Mouse (Mus musculus) small intestine, adult 2 months (tissue): ENCODE results near the gene Rasgef1b. TPM values are rescaled to one million over a fixed set of nuclear protein-coding genes. Genes with fewer than 3 reads are reported as not detected.

Source experiments
- H3K27ac ChIP-seq: fragments of 200-500 bp; 2 replicates; pipeline ENCODE4 v1.5.1; 2012; ENCODE audit warnings: low read depth, low read length, control low read depth, inconsistent platforms; ENCODE audit not compliant: insufficient read depth
- H3K27me3 ChIP-seq: fragments of 200-500 bp; 2 replicates; pipeline ENCODE4 v1.6.1; 2012; ENCODE audit warnings: mild to moderate bottlenecking, moderate library complexity, low read length, inconsistent platforms; ENCODE audit not compliant: control insufficient read depth, insufficient read depth
- H3K36me3 ChIP-seq: fragments of 200-500 bp; 2 replicates; pipeline ENCODE4 v1.6.1; 2012; ENCODE audit warnings: mild to moderate bottlenecking, low read length, control low read depth, inconsistent platforms; ENCODE audit not compliant: control insufficient read depth, insufficient read depth
- H3K4me1 ChIP-seq: fragments of 200-500 bp; 2 replicates; pipeline ENCODE4 v1.6.1; 2012; ENCODE audit warnings: low read length, inconsistent platforms, mixed read lengths; ENCODE audit not compliant: control insufficient read depth, insufficient read depth, insufficient read length
- H3K4me3 ChIP-seq: fragments of 200-500 bp; 2 replicates; pipeline ENCODE4 v1.5.1; 2012; ENCODE audit warnings: low read depth, mild to moderate bottlenecking, control low read depth, inconsistent platforms, low read length, moderate library complexity
- CTCF ChIP-seq: fragments of 200-500 bp; IDR thresholded peaks from 2 replicates; pipeline ENCODE4 v1.5.1; 2012; ENCODE audit warnings: low read depth, mild to moderate bottlenecking, control low read depth, inconsistent platforms, low read length, moderate library complexity, mixed read lengths; ENCODE audit not compliant: insufficient replicate concordance, insufficient read length; ENCODE audit errors: extremely low read depth
- POLR2A ChIP-seq: fragments of 200-500 bp; IDR thresholded peaks from 2 replicates; pipeline ENCODE4 v1.6.1; 2012; ENCODE audit warnings: low read depth, mild to moderate bottlenecking, control low read depth, inconsistent platforms, low read length, moderate library complexity
- WGBS: fragments of 180-500 bp; shearing (Covaris S2); methylation state at CpG from one replicate; pipeline ENCODE4 v1.1.7; 2018; 5-methylcytosine and 5-hydroxymethylcytosine counted together
- polyA plus RNA-seq: library from polyadenylated mRNA; depleted of rRNA; stranded (reverse); fragments of >200 nt; gene quantifications from 2 replicates; pipeline ENCODE4 v1.2.3, GENCODE M21; 2012

Gene Rasgef1b
- polyA plus RNA-seq, 1 experiment: 16.2 TPM

DNA sequence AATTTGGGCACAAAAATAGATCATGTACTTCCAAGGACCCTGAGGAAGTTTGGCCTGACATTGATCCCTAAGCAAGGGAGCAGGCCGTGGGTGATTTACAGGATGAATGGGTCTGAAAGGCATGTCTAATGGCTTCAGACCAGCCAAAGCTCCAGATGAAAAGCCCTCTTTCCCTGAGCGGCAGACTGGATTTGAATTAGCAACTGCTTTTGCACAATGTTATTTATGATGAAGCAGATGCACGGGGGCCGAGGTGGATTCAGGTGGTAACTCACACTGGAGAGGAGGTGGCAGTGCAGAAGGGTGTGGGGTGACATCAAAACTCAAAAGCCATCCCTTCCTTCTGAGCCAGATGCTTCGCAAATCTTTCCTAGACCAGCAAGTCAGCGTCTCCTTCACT, 481.9 kb downstream of the Rasgef1b start:
- Histone ChIP-seq H3K27ac (no peak overlapping the region), H3K4me1 (peaks cover 3% of the 10 kb centered on the region; the same call in 1 of the 2 replicates), H3K27me3 (no peaks in the 10 kb centered on the region), H3K4me3 (no peak overlapping the region), H3K36me3 (peaks cover 1% of the 10 kb centered on the region)
- no peak for TF ChIP-seq POLR2A
- no peak for TF ChIP-seq CTCF
- 91% methylated on average over 6 of the region's 6 CpGs for WGBS

- TF ChIP-seq POLR2A (no peak), CTCF (no peak)
- Histone ChIP-seq H3K36me3 (peaks cover 20% of the 10 kb centered on the region), H3K27me3 (no peaks in the 10 kb centered on the region), H3K4me1 (no peaks in the 10 kb centered on the region), H3K4me3 (no peak overlapping the region), H3K27ac (no peak overlapping the region)
- 71% methylated on average over 11 of the region's 11 CpGs for WGBS
Observed at GRCm38 (mm10) chr5:99241988-99242740, 486.7 kb downstream of the Rasgef1b start.

DNA sequence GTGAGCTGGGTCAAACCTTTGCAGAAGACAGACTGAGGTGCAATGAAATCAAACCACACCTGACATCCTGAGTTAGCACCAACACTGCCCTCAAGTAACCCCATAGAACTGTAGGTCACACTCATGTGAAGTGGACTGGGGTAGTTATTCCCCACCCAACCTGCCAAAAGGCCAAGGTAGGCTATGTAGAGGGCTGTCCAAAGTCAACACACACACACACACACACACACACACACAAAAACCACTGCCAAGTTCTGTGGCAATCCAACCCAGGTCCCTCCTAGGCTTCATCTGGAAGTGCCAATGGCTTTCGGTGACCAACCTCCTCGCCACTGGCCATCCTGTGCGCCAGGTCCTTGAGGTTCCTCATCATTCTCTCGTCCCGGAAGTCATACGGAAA, 488.4 kb downstream of the Rasgef1b start:
- Histone ChIP-seq H3K27ac (no peak overlapping the region), H3K27me3 (no peaks in the 10 kb centered on the region), H3K36me3 (peaks cover 23% of the 10 kb centered on the region), H3K4me1 (no peaks in the 10 kb centered on the region), H3K4me3 (no peak overlapping the region)
- TF ChIP-seq POLR2A (no peak), CTCF (no peak)
- WGBS: 94% methylated on average over 6 of the region's 6 CpGs

- Histone ChIP-seq H3K27me3 (no peaks in the 10 kb centered on the region), H3K4me3 (no peak overlapping the region), H3K27ac (no peak overlapping the region), H3K36me3 (peaks cover 23% of the 10 kb centered on the region), H3K4me1 (no peaks in the 10 kb centered on the region)
- WGBS: 82% methylated on average over 9 of the region's 9 CpGs
- TF ChIP-seq POLR2A: no peak
- no peak for TF ChIP-seq CTCF
Observed at GRCm38 (mm10) chr5:99239677-99240076, 489.2 kb downstream of the Rasgef1b start.

GRCm38 (mm10) chr5:99238150-99238549, 490.7 kb downstream of the Rasgef1b start:
- no peaks in the 10 kb centered on the region for H3K4me1 ChIP-seq

DNA sequence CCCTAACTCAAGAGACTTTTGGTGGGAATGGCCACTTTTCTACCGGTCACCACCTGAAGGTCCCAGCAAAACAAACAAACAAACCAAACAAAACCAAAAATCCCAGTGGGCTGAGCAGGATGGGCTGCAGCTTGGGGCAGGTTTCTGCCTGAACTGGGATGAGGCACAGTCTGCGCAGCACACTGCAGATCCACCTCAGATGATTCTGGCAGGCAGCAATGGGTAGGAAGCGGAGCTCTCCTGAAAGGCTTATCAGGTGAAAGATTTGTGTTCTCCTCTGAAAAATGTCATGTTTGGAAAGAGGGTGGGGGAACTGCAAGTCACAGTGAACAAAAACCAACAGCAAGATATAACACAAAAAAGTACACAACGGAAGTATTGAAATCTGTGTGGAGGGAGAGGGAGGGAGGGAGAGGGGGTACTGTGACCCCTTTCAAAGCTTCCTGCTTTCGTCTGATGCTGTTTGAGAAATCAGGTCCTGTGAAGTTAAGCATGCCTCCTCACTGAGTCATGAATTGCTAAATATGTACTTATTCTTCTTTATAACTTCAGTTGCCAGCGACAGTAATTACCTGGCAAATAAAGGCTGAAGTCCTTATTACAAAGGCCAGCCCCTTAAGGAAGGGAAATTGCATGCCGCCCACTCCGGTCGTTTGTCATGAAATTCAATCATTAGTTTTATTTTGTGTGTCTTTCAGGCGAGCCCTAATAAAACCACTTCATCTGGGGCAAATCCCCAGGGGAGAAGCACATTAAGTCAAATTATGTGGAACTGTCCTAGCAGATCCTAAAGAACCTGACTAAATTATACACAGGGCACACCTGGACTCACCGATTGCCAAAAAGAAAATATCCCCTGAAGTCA, 491.7 kb downstream of the Rasgef1b start:
- WGBS: 57% methylated on average over 11 of the region's 11 CpGs
- TF ChIP-seq POLR2A (no peak), CTCF (no peak)
- H3K27me3 ChIP-seq: no peaks in the 10 kb centered on the region
- H3K4me1 ChIP-seq: no peaks in the 10 kb centered on the region
- H3K36me3 ChIP-seq: peaks cover 34% of the 10 kb centered on the region
- H3K27ac ChIP-seq: no peak overlapping the region
- H3K4me3 ChIP-seq: no peak overlapping the region

More at GRCm38 (mm10) chr5:99238150-99238549, 490.7 kb downstream of the Rasgef1b start:
- Histone ChIP-seq H3K4me3 (no peak overlapping the region), H3K27me3 (no peaks in the 10 kb centered on the region), H3K27ac (no peak overlapping the region), H3K36me3 (peaks cover 34% of the 10 kb centered on the region)
- TF ChIP-seq CTCF: no peak
- no peak for TF ChIP-seq POLR2A
- WGBS: 76% methylated on average over 4 of the region's 4 CpGs

DNA sequence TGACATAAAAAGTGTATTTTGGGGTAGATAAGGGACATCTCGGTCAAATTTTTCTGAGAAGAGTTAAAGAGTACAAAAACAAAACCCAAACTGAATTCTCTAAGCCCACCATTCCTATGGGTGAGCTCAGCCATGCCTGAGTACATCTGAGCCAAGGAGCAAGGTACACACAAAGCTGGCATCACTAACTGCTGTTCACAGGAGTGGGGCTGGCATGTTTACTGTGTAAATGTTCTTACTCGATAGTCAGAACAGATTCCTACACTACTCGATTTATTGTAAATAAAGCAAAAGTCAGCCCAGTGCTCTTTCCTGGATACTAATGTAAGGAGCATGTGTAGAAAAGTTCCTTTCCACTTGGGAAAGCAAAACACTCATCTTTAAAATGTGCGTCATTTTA, 492.4 kb downstream of the Rasgef1b start:
- TF ChIP-seq POLR2A (no peak), CTCF (no peak)
- no peak overlapping the region for H3K4me3 ChIP-seq
- H3K27me3 ChIP-seq: no peaks in the 10 kb centered on the region
- H3K27ac ChIP-seq: no peak overlapping the region
- no peaks in the 10 kb centered on the region for H3K4me1 ChIP-seq
- peaks cover 36% of the 10 kb centered on the region for H3K36me3 ChIP-seq
- WGBS: 66% methylated on average over 4 of the region's 4 CpGs
